Mouse (Mus musculus): ENCODE measurements around the gene Xlr5a. TPM values are rescaled to one million over a fixed set of nuclear protein-coding genes. Genes with fewer than 3 reads are reported as not detected.
"Not testable (repeated sequence)": the region's sequence is repeated elsewhere in the genome, so short reads cannot be mapped to it uniquely, and the experiment has no call there.

Xlr5a gene
- polyA plus RNA-seq (2015; fragmentation: Nextera tagmentation; extraction: Ambion mirVana): 0.24 TPM in 1 of 2 replicates, not detected in the other

GRCm38 (mm10) chrX:73292876-73293275, at the start of gene Xlr5a, which contains the start of gene Xlr5c:
Gene Xlr5a (minus strand): TSS chrX:73292976.
Gene Xlr5c (minus strand): TSS chrX:73292976.
- H3K36me3 ChIP-seq (ENCODE audit: control insufficient read depth, insufficient read depth, low read length); H3K4me2 ChIP-seq (ENCODE audit: low read depth, low read length); H3K27me3 ChIP-seq (ENCODE audit: control insufficient read depth, insufficient read depth, low read depth, low read length); H3K27ac ChIP-seq (ENCODE audit: low read length); H3K4me1 ChIP-seq (replicated peaks; ENCODE audit: control insufficient read depth, insufficient read depth, low read length); ATAC-seq (ENCODE audit: low read depth); H3K9me3 ChIP-seq (ENCODE audit: control insufficient read depth, low read length); H3K9ac ChIP-seq (ENCODE audit: low read length); H3K4me3 ChIP-seq (ENCODE audit: low read length): not testable (repeated sequence)
- WGBS: 86% methylated on average over 13 of the region's 17 CpGs

- peak within 1 kb of the TSS; percentile 78 for H3K9ac ChIP-seq (ENCODE audit: low read length)
- peak; percentile 99 for ATAC-seq (ENCODE audit: low read depth)
- H3K27ac ChIP-seq (ENCODE audit: low read length): peak within 1 kb of the TSS; percentile 46
- peak within 1 kb of the TSS; percentile 58 for H3K4me2 ChIP-seq (ENCODE audit: low read depth, low read length)
- H3K36me3 ChIP-seq (ENCODE audit: control insufficient read depth, insufficient read depth, low read length): no peaks in the 10 kb centered on the region
- 18% methylated on average over 34 of the region's 37 CpGs for WGBS
- H3K9me3 ChIP-seq (ENCODE audit: control insufficient read depth, low read length): no peaks in the 10 kb centered on the region
- H3K4me3 ChIP-seq (ENCODE audit: low read length): peak within 1 kb of the TSS; percentile 71
- H3K27me3 ChIP-seq (ENCODE audit: control insufficient read depth, insufficient read depth, low read depth, low read length): no peaks in the 10 kb centered on the region
- H3K4me1 ChIP-seq (replicated peaks; ENCODE audit: control insufficient read depth, insufficient read depth, low read length): peaks cover 7% of the 10 kb centered on the region; the same call in 1 of the 2 replicates
Observed at GRCm38 (mm10) chrX:73342483-73342895, 49.7 kb upstream of the Xlr5a start, which contains the start of gene Zfp275. Gene Zfp275 (plus strand): TSS chrX:73342621.

- Histone ChIP-seq H3K36me3 (ENCODE audit: control insufficient read depth, insufficient read depth, low read length) (no peaks in the 10 kb centered on the region), H3K4me3 (ENCODE audit: low read length) (peak overlapping the region; percentile 71), H3K9ac (ENCODE audit: low read length) (no peak overlapping the region), H3K27me3 (ENCODE audit: control insufficient read depth, insufficient read depth, low read depth, low read length) (no peaks in the 10 kb centered on the region), H3K27ac (ENCODE audit: low read length) (no peak overlapping the region), H3K4me1 (replicated peaks; ENCODE audit: control insufficient read depth, insufficient read depth, low read length) (peaks cover 7% of the 10 kb centered on the region; the same call in 1 of the 2 replicates), H3K9me3 (ENCODE audit: control insufficient read depth, low read length) (no peaks in the 10 kb centered on the region), H3K4me2 (ENCODE audit: low read depth, low read length) (peak overlapping the region; percentile 58)
- 25% methylated on average over 3 of the region's 3 CpGs for WGBS
- ATAC-seq (ENCODE audit: low read depth): peak; percentile 29
Observed at GRCm38 (mm10) chrX:73342068-73342467, 49.3 kb upstream of the Xlr5a start.

- no peak overlapping the region for H3K4me2 ChIP-seq (ENCODE audit: low read depth, low read length)
- no peak for ATAC-seq (ENCODE audit: low read depth)
- H3K4me3 ChIP-seq (ENCODE audit: low read length): no peak overlapping the region
- WGBS: 63% methylated on average over 1 of the region's 1 CpGs
- H3K27me3 ChIP-seq (ENCODE audit: control insufficient read depth, insufficient read depth, low read depth, low read length): no peaks in the 10 kb centered on the region
- H3K36me3 ChIP-seq (ENCODE audit: control insufficient read depth, insufficient read depth, low read length): no peaks in the 10 kb centered on the region
- no peak overlapping the region for H3K9ac ChIP-seq (ENCODE audit: low read length)
- H3K9me3 ChIP-seq (ENCODE audit: control insufficient read depth, low read length): no peaks in the 10 kb centered on the region
- peaks cover 7% of the 10 kb centered on the region; the same call in 1 of the 2 replicates for H3K4me1 ChIP-seq (replicated peaks; ENCODE audit: control insufficient read depth, insufficient read depth, low read length)
- no peak overlapping the region for H3K27ac ChIP-seq (ENCODE audit: low read length)
Observed at GRCm38 (mm10) chrX:73341473-73341872, 48.7 kb upstream of the Xlr5a start.

- no peak for ATAC-seq (ENCODE audit: low read depth)
- Histone ChIP-seq H3K4me2 (ENCODE audit: low read depth, low read length) (no peak within 1 kb of the TSS), H3K4me1 (replicated peaks; ENCODE audit: control insufficient read depth, insufficient read depth, low read length) (no peaks in the 10 kb centered on the region), H3K36me3 (ENCODE audit: control insufficient read depth, insufficient read depth, low read length) (no peaks in the 10 kb centered on the region), H3K27ac (ENCODE audit: low read length) (no peak within 1 kb of the TSS), H3K9ac (ENCODE audit: low read length) (no peak within 1 kb of the TSS), H3K4me3 (ENCODE audit: low read length) (no peak within 1 kb of the TSS), H3K27me3 (ENCODE audit: control insufficient read depth, insufficient read depth, low read depth, low read length) (no peaks in the 10 kb centered on the region), H3K9me3 (ENCODE audit: control insufficient read depth, low read length) (no peaks in the 10 kb centered on the region)
- WGBS: 83% methylated on average over 4 of the region's 4 CpGs
Observed at GRCm38 (mm10) chrX:73336740-73337139, 44.0 kb upstream of the Xlr5a start, which contains the start of gene Gm45015. Gene Gm45015 (minus strand): TSS chrX:73336840.

DNA sequence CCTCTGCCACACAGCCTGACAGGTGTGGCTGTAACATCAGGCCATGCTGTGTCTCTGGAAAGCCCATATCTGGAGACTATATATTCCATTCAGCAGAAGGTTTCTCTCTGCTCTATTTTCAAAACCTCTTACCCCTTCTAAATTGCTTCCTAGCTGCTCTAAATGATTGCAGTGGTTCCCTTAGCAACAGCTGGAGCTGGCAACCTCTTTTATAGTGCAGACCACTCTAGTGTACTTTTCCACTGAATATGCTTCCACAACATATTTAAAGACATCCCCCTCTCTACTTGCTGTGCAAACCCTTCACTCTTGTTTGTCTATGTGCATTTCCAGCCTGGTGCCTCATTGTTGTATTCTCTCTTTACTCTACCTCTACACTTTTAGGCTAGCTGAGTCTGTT, 40.8 kb upstream of the Xlr5a start:
- no peak overlapping the region for H3K4me2 ChIP-seq (ENCODE audit: low read depth, low read length)
- no peak overlapping the region for H3K9ac ChIP-seq (ENCODE audit: low read length)
- no peaks in the 10 kb centered on the region for H3K9me3 ChIP-seq (ENCODE audit: control insufficient read depth, low read length)
- no peak overlapping the region for H3K4me3 ChIP-seq (ENCODE audit: low read length)
- no peaks in the 10 kb centered on the region for H3K27me3 ChIP-seq (ENCODE audit: control insufficient read depth, insufficient read depth, low read depth, low read length)
- H3K4me1 ChIP-seq (replicated peaks; ENCODE audit: control insufficient read depth, insufficient read depth, low read length): no peaks in the 10 kb centered on the region
- no peaks in the 10 kb centered on the region for H3K36me3 ChIP-seq (ENCODE audit: control insufficient read depth, insufficient read depth, low read length)
- ATAC-seq (ENCODE audit: low read depth): no peak
- no peak overlapping the region for H3K27ac ChIP-seq (ENCODE audit: low read length)

DNA sequence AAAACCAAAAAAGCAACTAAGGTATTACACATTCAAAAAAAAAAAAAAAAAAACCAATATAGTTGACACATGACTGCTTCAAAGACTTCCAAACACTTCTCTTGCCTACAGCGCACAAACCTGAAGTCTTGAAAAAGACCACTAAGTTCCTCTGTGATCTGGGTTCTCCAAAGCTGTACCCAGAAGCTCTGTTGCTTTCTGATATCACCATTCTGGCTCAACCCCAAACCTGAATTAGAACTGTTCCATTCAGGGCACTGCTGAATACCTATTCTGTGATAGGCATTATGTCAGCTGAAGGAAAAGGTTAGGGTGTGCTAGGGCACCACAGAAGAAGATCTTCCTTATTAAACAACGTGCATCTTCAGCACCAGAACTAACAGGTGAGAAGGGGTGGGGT, 34.4 kb upstream of the Xlr5a start:
- Histone ChIP-seq H3K4me3 (ENCODE audit: low read length) (no peak overlapping the region), H3K4me1 (replicated peaks; ENCODE audit: control insufficient read depth, insufficient read depth, low read length) (no peaks in the 10 kb centered on the region)
- WGBS: 68% methylated on average over 2 of the region's 2 CpGs

DNA sequence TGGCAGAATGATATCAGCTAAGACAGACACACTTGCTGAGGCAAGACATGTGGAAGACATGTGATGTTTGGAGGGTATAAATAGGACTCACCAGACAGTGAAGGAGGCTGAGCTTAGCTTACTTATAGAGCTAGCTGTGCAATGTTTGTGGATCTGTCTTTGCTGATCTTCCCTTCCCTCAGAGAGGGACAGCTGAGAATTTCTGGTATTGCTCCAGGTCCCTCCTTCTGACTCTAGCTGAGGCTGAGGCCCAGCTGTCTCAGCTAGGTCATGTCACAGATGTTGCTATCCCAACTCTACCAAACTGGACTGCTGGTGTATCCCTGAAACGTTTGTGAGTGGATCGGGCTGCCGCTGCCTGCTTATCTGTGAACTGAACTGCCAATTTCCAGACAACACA, 28.3 kb upstream of the Xlr5a start:
- no peak overlapping the region for H3K4me3 ChIP-seq (ENCODE audit: low read length)
- no peaks in the 10 kb centered on the region for H3K4me1 ChIP-seq (replicated peaks; ENCODE audit: control insufficient read depth, insufficient read depth, low read length)
- H3K27me3 ChIP-seq (ENCODE audit: control insufficient read depth, insufficient read depth, low read depth, low read length): no peaks in the 10 kb centered on the region
- no peaks in the 10 kb centered on the region for H3K9me3 ChIP-seq (ENCODE audit: control insufficient read depth, low read length)
- H3K4me2 ChIP-seq (ENCODE audit: low read depth, low read length): no peak overlapping the region
- ATAC-seq (ENCODE audit: low read depth): no peak
- WGBS: 68% methylated on average over 3 of the region's 3 CpGs
- H3K9ac ChIP-seq (ENCODE audit: low read length): no peak overlapping the region
- H3K27ac ChIP-seq (ENCODE audit: low read length): no peak overlapping the region
- no peaks in the 10 kb centered on the region for H3K36me3 ChIP-seq (ENCODE audit: control insufficient read depth, insufficient read depth, low read length)

More for the DNA sequence above, 34.4 kb upstream of the Xlr5a start:
- no peak overlapping the region for H3K4me2 ChIP-seq (ENCODE audit: low read depth, low read length)
- H3K36me3 ChIP-seq (ENCODE audit: control insufficient read depth, insufficient read depth, low read length): no peaks in the 10 kb centered on the region
- ATAC-seq (ENCODE audit: low read depth): no peak
- no peak overlapping the region for H3K27ac ChIP-seq (ENCODE audit: low read length)
- no peaks in the 10 kb centered on the region for H3K9me3 ChIP-seq (ENCODE audit: control insufficient read depth, low read length)
- no peak overlapping the region for H3K9ac ChIP-seq (ENCODE audit: low read length)
- no peaks in the 10 kb centered on the region for H3K27me3 ChIP-seq (ENCODE audit: control insufficient read depth, insufficient read depth, low read depth, low read length)

DNA sequence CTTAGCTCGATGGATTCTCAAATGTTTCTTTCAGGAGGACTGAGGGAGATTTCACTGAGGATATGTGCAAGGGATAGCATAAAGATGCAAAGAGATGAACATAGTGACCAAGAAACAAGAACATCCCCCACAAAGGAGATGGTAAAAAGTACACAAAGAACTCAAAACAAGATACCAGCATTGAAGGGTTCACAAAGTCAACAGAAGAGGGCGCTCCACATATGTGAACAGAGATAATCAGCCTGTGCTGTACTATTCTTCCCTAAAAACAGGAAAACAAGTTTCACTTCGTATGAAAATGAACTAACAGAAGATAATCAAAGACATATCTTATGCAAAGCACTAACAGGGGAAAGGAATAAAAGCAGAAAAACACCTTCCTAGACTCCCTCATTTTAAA, 19.7 kb upstream of the Xlr5a start:
- no peak overlapping the region for H3K4me2 ChIP-seq (ENCODE audit: low read depth, low read length)
- no peak overlapping the region for H3K9ac ChIP-seq (ENCODE audit: low read length)
- H3K27ac ChIP-seq (ENCODE audit: low read length): no peak overlapping the region
- H3K36me3 ChIP-seq (ENCODE audit: control insufficient read depth, insufficient read depth, low read length): no peaks in the 10 kb centered on the region
- H3K27me3 ChIP-seq (ENCODE audit: control insufficient read depth, insufficient read depth, low read depth, low read length): no peaks in the 10 kb centered on the region
- WGBS: 33% methylated on average over 3 of the region's 3 CpGs
- H3K4me1 ChIP-seq (replicated peaks; ENCODE audit: control insufficient read depth, insufficient read depth, low read length): no peaks in the 10 kb centered on the region
- no peak for ATAC-seq (ENCODE audit: low read depth)
- H3K4me3 ChIP-seq (ENCODE audit: low read length): no peak overlapping the region
- no peaks in the 10 kb centered on the region for H3K9me3 ChIP-seq (ENCODE audit: control insufficient read depth, low read length)

- H3K4me2 ChIP-seq (ENCODE audit: low read depth, low read length); H3K36me3 ChIP-seq (ENCODE audit: control insufficient read depth, insufficient read depth, low read length); H3K9me3 ChIP-seq (ENCODE audit: control insufficient read depth, low read length); H3K4me3 ChIP-seq (ENCODE audit: low read length); ATAC-seq (ENCODE audit: low read depth); H3K4me1 ChIP-seq (replicated peaks; ENCODE audit: control insufficient read depth, insufficient read depth, low read length); H3K27me3 ChIP-seq (ENCODE audit: control insufficient read depth, insufficient read depth, low read depth, low read length); H3K27ac ChIP-seq (ENCODE audit: low read length); H3K9ac ChIP-seq (ENCODE audit: low read length): not testable (repeated sequence)
- 46% methylated on average over 6 of the region's 10 CpGs for WGBS
Observed at GRCm38 (mm10) chrX:73295745-73296144, 3.0 kb upstream of the Xlr5a start.
